Mouse (Mus musculus) lung, postnatal 0 days (tissue): ENCODE data around the gene Zbtb22. TPM values are rescaled to one million over a fixed set of nuclear protein-coding genes. Genes with fewer than 3 reads are reported as not detected.

Source experiments
- ATAC-seq: fragments of 200-750 bp; cut with Nextera tagmentation; 2 replicates; pipeline ENCODE4 v1.8.0; 2017; ENCODE audit warnings: moderate library complexity
- DNase-seq: peaks from one replicate; pipeline ENCODE4 v3.0.0-alpha.2; 2016; ENCODE audit warnings: low spot score
- H3K27ac ChIP-seq: fragments of 300-500 bp; sonication (generic); 2 replicates; pipeline ENCODE4 v1.5.1; 2014; ENCODE audit warnings: antibody characterized with exemption, mild to moderate bottlenecking, low read length, mixed read lengths
- H3K27me3 ChIP-seq: fragments of 300-500 bp; sonication (generic); replicated peaks from 2 replicates; pipeline ENCODE4 v1.6.1; 2014; ENCODE audit warnings: low read length, mixed read lengths; ENCODE audit not compliant: insufficient read depth
- H3K36me3 ChIP-seq: fragments of 300-500 bp; sonication (generic); 2 replicates; pipeline ENCODE4 v1.6.1; 2014; ENCODE audit warnings: low read length, mixed read lengths; ENCODE audit not compliant: insufficient read depth
- H3K4me1 ChIP-seq: fragments of 300-500 bp; sonication (generic); 2 replicates; pipeline ENCODE4 v1.6.1; 2014; ENCODE audit warnings: antibody characterized with exemption, low read depth, low read length, mixed read lengths; ENCODE audit not compliant: insufficient read depth
- H3K4me2 ChIP-seq: fragments of 300-500 bp; sonication (generic); replicated peaks from 2 replicates; pipeline ENCODE4 v1.6.1; 2014; ENCODE audit warnings: low read depth, mild to moderate bottlenecking, low read length, moderate library complexity, mixed read lengths
- H3K4me3 ChIP-seq: fragments of 300-500 bp; sonication (generic); 2 replicates; pipeline ENCODE4 v1.5.1; 2014; ENCODE audit warnings: low read depth, low read length
- H3K9ac ChIP-seq: fragments of 300-500 bp; sonication (generic); replicated peaks from 2 replicates; pipeline ENCODE4 v1.6.1; 2014; ENCODE audit warnings: low read depth, mild to moderate bottlenecking
- H3K9me3 ChIP-seq: fragments of 300-500 bp; sonication (generic); 2 replicates; pipeline ENCODE4 v1.6.1; 2016; ENCODE audit warnings: low read length, mixed read lengths
- CTCF ChIP-seq: IDR thresholded peaks from 2 replicates; pipeline ENCODE4 v1.5.1; 2016; ENCODE audit warnings: antibody characterized with exemption, mild to moderate bottlenecking
- EP300 ChIP-seq: IDR thresholded peaks from 2 replicates; pipeline ENCODE4 v1.6.1; 2016; ENCODE audit warnings: antibody characterized with exemption, mild to moderate bottlenecking, control low read depth
- WGBS: fragments of 180-500 bp; shearing (Covaris S2); extraction: QIAGEN DNeasy Blood & Tissue Kit; methylation state at CpG from one replicate; pipeline ENCODE4 v1.1.7; 2014; 5-methylcytosine and 5-hydroxymethylcytosine counted together
- polyA plus RNA-seq: library from polyadenylated mRNA; unstranded; fragments of >200 nt; fragmentation: Nextera tagmentation; extraction: Ambion mirVana; gene quantifications from 2 replicates; pipeline ENCODE4 v1.2.1, GENCODE M21; 2015

Zbtb22 gene
- polyA plus RNA-seq, 1 experiment from 2014 or later: 17.0 TPM

- Histone ChIP-seq H3K27ac (peak overlapping the region; percentile 98), H3K9ac (peak overlapping the region; percentile 50), H3K9me3 (no peaks in the 10 kb centered on the region), H3K27me3 (no peaks in the 10 kb centered on the region), H3K36me3 (peaks cover 13% of the 10 kb centered on the region; the same call in 1 of the 2 replicates), H3K4me1 (peaks cover 4% of the 10 kb centered on the region; the same call in 1 of the 2 replicates), H3K4me2 (peak overlapping the region; percentile 95), H3K4me3 (peak overlapping the region; percentile 88)
- under 1% methylated on average over 37 of the region's 44 CpGs for WGBS
- DNase-seq (no peak), ATAC-seq (peak; percentile 49)
- TF ChIP-seq CTCF (no peak), EP300 (no peak)
These were observed 7.2 kb upstream of the Zbtb22 start for GRCm38 (mm10) chr17:33908331-33909076.

DNA sequence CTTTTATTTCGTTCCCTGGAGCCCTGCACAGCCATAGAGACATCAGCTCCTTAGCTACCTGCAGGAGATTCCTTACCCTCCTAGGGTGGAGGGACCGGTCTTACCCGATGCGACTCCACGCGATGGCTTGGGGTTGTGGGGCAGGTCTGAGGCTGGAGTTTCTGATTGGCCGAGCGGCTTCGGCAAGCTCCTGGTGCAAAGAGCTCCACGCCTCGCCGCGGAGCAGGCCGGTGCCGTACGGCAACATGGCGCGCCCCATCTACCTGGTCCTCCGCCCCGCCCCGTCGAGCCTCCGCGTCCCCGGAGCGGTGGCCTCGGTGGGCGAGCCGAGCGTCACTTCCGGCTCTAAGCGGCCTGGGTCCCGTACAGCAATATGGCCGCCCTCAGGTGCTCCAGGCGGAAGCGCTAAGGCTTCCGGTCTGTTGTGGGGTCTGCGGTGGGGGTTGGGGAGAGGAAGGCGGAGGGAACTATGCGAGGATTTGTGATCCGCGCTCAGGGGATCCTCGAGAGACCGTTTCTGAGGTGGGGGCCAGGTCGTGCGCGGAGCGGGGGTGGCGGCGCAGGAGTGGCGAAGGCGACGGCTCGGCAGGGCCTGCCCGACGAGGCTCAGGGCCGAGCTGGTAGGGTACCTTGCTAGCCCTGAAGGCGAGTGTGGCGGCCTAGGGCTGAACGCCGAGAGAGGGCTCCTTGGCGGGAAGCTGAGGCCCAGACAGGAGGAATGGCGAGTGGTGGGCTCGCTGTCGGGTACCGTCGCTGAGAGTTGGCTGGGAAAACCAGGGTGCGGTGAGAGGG lies 6.4 kb upstream of the Zbtb22 start, which contains the start of gene Daxx:
TSS of gene Daxx (plus strand) at position 338 of the 792 bp plus-strand sequence.
- H3K27me3 ChIP-seq: no peaks in the 10 kb centered on the region

GRCm38 (mm10) chr17:33909869-33910250 lies 5.8 kb upstream of the Zbtb22 start:
- peak overlapping the region; percentile 98 for H3K27ac ChIP-seq
- H3K4me1 ChIP-seq: peaks cover 5% of the 10 kb centered on the region
- H3K9me3 ChIP-seq: no peaks in the 10 kb centered on the region
- H3K9ac ChIP-seq: peak overlapping the region; percentile 96
- TF ChIP-seq EP300: no peak
- TF ChIP-seq CTCF: no peak
- H3K27me3 ChIP-seq: no peaks in the 10 kb centered on the region
- under 1% methylated on average over 14 of the region's 14 CpGs for WGBS
- H3K4me2 ChIP-seq: peak overlapping the region; percentile 95
- peaks cover 22% of the 10 kb centered on the region; the same call in 1 of the 2 replicates for H3K36me3 ChIP-seq
- DNase-seq (peak; percentile 90), ATAC-seq (peak; percentile 14)
- H3K4me3 ChIP-seq: peak overlapping the region; percentile 88

More for the DNA sequence above, 6.4 kb upstream of the Zbtb22 start, which contains the start of gene Daxx:
- WGBS: under 1% methylated on average over 66 of the region's 68 CpGs
- Histone ChIP-seq H3K36me3 (peaks cover 19% of the 10 kb centered on the region; the same call in 1 of the 2 replicates), H3K4me1 (peaks cover 4% of the 10 kb centered on the region; the same call in 1 of the 2 replicates), H3K9me3 (no peaks in the 10 kb centered on the region), H3K27ac (peak within 1 kb of the TSS; percentile 98), H3K4me3 (peak within 1 kb of the TSS; percentile 88), H3K9ac (peak within 1 kb of the TSS; percentile 96), H3K4me2 (peak within 1 kb of the TSS; percentile 95)
- ATAC-seq (peak; percentile 97), DNase-seq (peak; percentile 99)
- TF ChIP-seq CTCF: no peak
- TF ChIP-seq EP300: no peak

- H3K9ac ChIP-seq: peak overlapping the region; percentile 96
- ATAC-seq (no peak), DNase-seq (no peak)
- H3K9me3 ChIP-seq: no peaks in the 10 kb centered on the region
- peak overlapping the region; percentile 98 for H3K27ac ChIP-seq
- peaks cover 9% of the 10 kb centered on the region for H3K4me1 ChIP-seq
- peak overlapping the region; percentile 95 for H3K4me2 ChIP-seq
- 42% methylated on average over 11 of the region's 11 CpGs for WGBS
- H3K4me3 ChIP-seq: peak overlapping the region; percentile 88
- TF ChIP-seq CTCF: peak; percentile 34
- TF ChIP-seq EP300: no peak
- peaks cover 26% of the 10 kb centered on the region; the same call in 1 of the 2 replicates for H3K36me3 ChIP-seq
- H3K27me3 ChIP-seq: no peaks in the 10 kb centered on the region
These were observed 5.2 kb upstream of the Zbtb22 start for GRCm38 (mm10) chr17:33910346-33911051.

DNA sequence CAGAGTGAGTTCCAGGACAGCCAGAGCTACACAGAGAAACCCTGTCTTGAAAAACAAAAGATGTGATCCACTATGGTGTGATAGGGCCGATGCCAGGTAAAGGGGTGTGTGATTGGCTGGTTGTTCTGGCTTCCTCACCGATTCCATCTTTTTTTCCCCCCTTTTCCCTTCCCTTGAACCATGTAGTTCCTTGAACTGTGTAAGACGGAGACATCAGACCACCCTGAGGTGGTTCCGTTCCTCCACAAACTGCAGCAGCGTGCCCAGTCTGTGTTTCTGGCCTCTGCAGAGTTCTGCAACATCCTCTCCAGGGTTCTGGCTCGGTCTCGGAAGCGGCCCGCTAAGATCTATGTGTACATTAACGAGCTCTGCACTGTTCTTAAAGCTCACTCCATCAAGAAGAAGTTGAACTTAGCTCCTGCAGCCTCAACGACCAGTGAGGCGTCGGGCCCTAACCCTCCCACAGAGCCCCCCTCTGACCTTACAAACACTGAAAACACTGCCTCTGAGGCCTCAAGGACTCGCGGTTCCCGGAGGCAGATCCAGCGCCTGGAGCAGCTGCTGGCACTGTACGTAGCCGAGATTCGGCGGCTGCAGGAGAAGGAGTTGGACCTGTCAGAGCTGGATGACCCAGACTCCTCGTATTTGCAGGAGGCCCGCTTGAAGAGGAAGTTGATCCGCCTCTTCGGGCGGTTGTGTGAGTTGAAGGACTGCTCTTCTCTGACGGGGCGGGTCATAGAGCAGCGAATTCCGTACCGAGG lies 4.5 kb upstream of the Zbtb22 start:
- ATAC-seq: no peak
- WGBS: 81% methylated on average over 31 of the region's 31 CpGs
- Histone ChIP-seq H3K9ac (no peak overlapping the region), H3K4me2 (no peak overlapping the region), H3K4me1 (peaks cover 9% of the 10 kb centered on the region), H3K9me3 (no peaks in the 10 kb centered on the region), H3K4me3 (no peak overlapping the region), H3K27me3 (no peaks in the 10 kb centered on the region), H3K27ac (no peak overlapping the region), H3K36me3 (peaks cover 26% of the 10 kb centered on the region; the same call in 1 of the 2 replicates)
- no peak for DNase-seq
- TF ChIP-seq EP300 (no peak), CTCF (no peak)
